Mouse (Mus musculus) midbrain, embryonic 16.5 days (tissue): ENCODE results near the gene Numbl. TPM values are rescaled to one million over a fixed set of nuclear protein-coding genes. Genes with fewer than 3 reads are reported as not detected.

Experiments
- ATAC-seq: fragments of 200-750 bp; cut with Nextera tagmentation; 2 replicates; pipeline ENCODE4 v1.8.0; 2017; ENCODE audit warnings: moderate TSS enrichment
- H3K27ac ChIP-seq: fragments of 300-500 bp; sonication (generic); 2 replicates; pipeline ENCODE4 v1.5.1; 2014; ENCODE audit warnings: mild to moderate bottlenecking, low read length, mixed read lengths
- H3K27me3 ChIP-seq: fragments of 300-500 bp; sonication (generic); 2 replicates; pipeline ENCODE4 v1.6.1; 2014; ENCODE audit warnings: low read depth, low read length, mixed read lengths; ENCODE audit not compliant: control insufficient read depth, insufficient read depth
- H3K36me3 ChIP-seq: fragments of 300-500 bp; sonication (generic); 2 replicates; pipeline ENCODE4 v1.6.1; 2014; ENCODE audit warnings: mild to moderate bottlenecking, low read length, moderate library complexity, mixed read lengths; ENCODE audit not compliant: control insufficient read depth, insufficient read depth
- H3K4me1 ChIP-seq: fragments of 300-500 bp; sonication (generic); 2 replicates; pipeline ENCODE4 v1.6.1; 2014; ENCODE audit warnings: mild to moderate bottlenecking, low read length, mixed read lengths; ENCODE audit not compliant: control insufficient read depth, insufficient read depth
- H3K4me2 ChIP-seq: fragments of 300-500 bp; sonication (generic); 2 replicates; pipeline ENCODE4 v1.6.1; 2014; ENCODE audit warnings: mild to moderate bottlenecking, low read length, mixed read lengths
- H3K4me3 ChIP-seq: fragments of 300-500 bp; sonication (generic); 2 replicates; pipeline ENCODE4 v1.5.1; 2014; ENCODE audit warnings: low read depth, mild to moderate bottlenecking, low read length, moderate library complexity, mixed read lengths
- H3K9ac ChIP-seq: fragments of 300-500 bp; sonication (generic); 2 replicates; pipeline ENCODE4 v1.6.1; 2014; ENCODE audit warnings: low read depth, low read length, mixed read lengths
- H3K9me3 ChIP-seq: fragments of 300-500 bp; sonication (generic); replicated peaks from 2 replicates; pipeline ENCODE4 v1.6.1; 2014; ENCODE audit warnings: mild to moderate bottlenecking, low read length, mixed read lengths; ENCODE audit not compliant: control insufficient read depth, poor library complexity, severe bottlenecking
- WGBS: fragments of 180-500 bp; shearing (Covaris S2); extraction: QIAGEN DNeasy Blood & Tissue Kit; methylation state at CpG from one replicate; pipeline ENCODE4 v1.1.7; 2014; 5-methylcytosine and 5-hydroxymethylcytosine counted together
- polyA plus RNA-seq: library from polyadenylated mRNA; unstranded; fragments of >200 nt; fragmentation: Nextera tagmentation; extraction: Ambion mirVana; gene quantifications from 2 replicates; pipeline ENCODE4 v1.2.1, GENCODE M21; 2015

Gene Numbl
- 51.2 and 53.6 TPM in 2 replicates for polyA plus RNA-seq

DNA sequence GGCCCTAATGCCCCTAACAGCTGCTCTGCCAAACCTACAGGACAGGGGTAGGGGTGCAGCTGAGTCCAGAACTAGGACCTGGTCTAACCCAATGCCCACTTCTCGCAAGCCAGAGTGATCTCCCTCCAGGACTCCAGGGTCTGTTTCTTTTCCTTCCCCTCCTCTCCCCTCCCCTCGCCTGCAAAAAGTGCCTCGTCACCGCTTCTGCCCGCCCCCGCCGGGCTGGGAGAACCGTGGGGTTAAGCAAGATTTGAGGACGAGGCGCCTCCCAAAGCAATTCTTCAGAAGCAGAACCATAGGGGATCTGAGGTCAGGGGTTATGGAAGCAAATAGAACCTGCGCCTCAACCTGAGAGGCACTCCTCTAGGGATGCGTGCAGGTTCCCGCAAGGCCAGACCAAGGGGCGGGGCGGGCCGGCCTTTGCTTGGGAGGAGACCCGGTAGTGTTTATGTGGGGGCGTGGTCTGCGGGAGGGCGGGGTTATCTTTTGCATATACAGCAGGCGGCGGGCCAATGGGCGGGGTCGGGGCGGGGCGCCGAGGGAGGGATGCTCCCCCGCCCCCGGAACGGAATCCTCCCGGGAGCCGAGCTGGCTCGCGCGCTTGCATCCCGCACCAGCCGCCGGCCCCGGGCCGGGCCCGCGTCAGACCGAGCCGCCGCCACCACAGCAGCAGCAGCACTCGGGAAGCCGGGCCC lies at the start of gene Numbl:
Numbl (plus strand) TSS at position 229 of the 695 bp plus-strand sequence.
- peak within 1 kb of the TSS; percentile 81 for H3K4me2 ChIP-seq
- ATAC-seq, result peak; percentile 69
- peak within 1 kb of the TSS; percentile 92 for H3K4me3 ChIP-seq
- no peaks in the 10 kb centered on the region for H3K9me3 ChIP-seq
- peak within 1 kb of the TSS; percentile 90 for H3K9ac ChIP-seq
- peak within 1 kb of the TSS; percentile 91 for H3K27ac ChIP-seq
- H3K36me3 ChIP-seq, result peaks cover 10% of the 10 kb centered on the region
- WGBS, result under 1% methylated on average over 46 of the region's 47 CpGs
- peaks cover 27% of the 10 kb centered on the region for H3K4me1 ChIP-seq
- H3K27me3 ChIP-seq, result no peaks in the 10 kb centered on the region

DNA sequence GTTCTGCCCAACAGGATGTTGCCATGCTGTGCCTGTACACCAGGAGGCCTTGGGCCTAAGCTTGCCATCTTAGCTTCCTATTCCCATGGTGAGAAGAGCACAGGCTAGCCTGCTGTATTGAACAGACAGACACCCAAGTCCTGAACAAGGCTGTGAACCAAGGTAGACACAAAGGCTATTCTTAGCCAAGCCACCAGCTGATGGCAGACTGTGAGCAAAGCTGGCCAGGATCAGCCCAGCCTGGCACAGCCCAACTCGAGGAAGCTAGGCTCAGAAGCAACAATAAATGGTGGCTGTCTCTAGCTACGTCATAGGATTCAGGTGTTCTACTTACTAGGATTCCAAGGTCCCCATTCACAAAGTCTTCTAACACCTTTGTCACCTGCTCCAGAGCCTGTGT lies 45.6 kb upstream of the Numbl start:
- H3K36me3 ChIP-seq, result peaks cover 40% of the 10 kb centered on the region
- H3K27me3 ChIP-seq, result no peaks in the 10 kb centered on the region
- H3K4me2 ChIP-seq, result no peak overlapping the region
- WGBS, result 91% methylated on average over 2 of the region's 2 CpGs
- no peak overlapping the region for H3K9ac ChIP-seq
- no peaks in the 10 kb centered on the region for H3K4me1 ChIP-seq
- H3K9me3 ChIP-seq, result no peaks in the 10 kb centered on the region
- no peak overlapping the region for H3K27ac ChIP-seq
- ATAC-seq, result no peak
- H3K4me3 ChIP-seq, result no peak overlapping the region

DNA sequence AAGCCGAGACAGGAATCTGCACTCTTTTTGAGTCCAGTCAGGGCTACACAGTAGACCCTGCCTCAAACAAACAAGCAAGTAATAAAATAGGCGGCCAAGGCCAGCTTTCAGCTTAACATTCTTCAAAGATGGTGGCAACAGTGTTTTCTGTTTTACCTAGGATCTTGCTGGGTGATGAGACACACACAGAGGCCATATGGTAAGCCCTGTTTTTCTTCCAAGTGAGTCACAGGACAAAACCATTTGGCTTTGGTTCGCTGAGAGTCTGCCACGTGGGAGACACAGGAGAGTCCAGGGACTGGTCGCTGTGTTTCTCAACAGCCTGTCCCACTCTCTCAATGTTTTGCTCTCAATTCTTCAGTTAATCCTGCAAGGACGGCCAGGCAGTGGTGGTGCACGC lies 39.6 kb upstream of the Numbl start:
- no peak for ATAC-seq
- H3K4me1 ChIP-seq, result peaks cover 5% of the 10 kb centered on the region
- H3K4me3 ChIP-seq, result no peak overlapping the region
- H3K36me3 ChIP-seq, result peaks cover 14% of the 10 kb centered on the region
- H3K27me3 ChIP-seq, result no peaks in the 10 kb centered on the region
- no peak overlapping the region for H3K27ac ChIP-seq
- 85% methylated on average over 7 of the region's 7 CpGs for WGBS
- no peak overlapping the region for H3K9ac ChIP-seq
- H3K4me2 ChIP-seq, result no peak overlapping the region
- no peaks in the 10 kb centered on the region for H3K9me3 ChIP-seq

DNA sequence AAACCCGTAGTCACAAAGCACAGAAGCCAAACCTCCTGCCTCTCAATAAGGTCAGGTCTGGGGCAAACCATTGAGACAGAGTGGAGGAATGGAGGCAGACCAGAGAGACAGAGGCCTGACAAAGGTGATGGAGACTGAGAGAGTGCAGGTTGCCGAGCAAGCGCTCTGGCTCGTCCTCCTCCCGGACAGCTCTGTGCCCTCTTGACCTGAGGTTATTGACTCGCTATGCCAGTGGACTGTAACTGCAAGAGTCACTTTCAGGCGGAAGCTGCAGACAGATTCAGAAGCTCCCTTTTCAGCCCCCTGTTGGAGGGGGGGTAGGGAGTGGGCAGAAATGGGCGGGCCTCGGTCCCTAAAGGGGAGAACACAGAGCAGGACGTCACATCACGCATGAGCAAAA lies 38.3 kb upstream of the Numbl start:
- 81% methylated on average over 11 of the region's 11 CpGs for WGBS
- Histone ChIP-seq H3K27ac (no peak overlapping the region), H3K4me1 (peaks cover 19% of the 10 kb centered on the region), H3K9ac (no peak overlapping the region), H3K4me2 (no peak overlapping the region), H3K36me3 (peaks cover 9% of the 10 kb centered on the region; the same call in 1 of the 2 replicates), H3K27me3 (no peaks in the 10 kb centered on the region), H3K4me3 (no peak overlapping the region), H3K9me3 (no peaks in the 10 kb centered on the region)
- no peak for ATAC-seq

DNA sequence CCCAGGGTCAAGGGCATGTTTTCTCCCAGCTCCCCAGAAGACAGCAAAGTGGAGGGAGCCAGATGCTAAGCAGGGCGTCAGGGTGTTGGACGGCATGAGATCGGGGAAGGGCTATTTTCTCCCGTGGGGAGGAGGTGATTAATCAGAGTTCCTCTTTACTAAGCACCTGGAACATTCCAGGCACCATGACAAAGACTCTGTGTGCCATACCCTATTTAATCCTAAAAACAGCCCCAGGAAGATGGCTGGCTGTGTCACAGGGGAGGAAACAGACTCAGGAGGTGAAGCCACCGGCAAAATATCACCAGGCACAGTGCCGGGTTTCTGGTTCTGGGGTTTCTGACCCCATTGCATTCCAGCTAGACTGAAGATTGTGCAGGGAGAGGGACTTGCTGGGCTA lies 36.3 kb upstream of the Numbl start:
- Histone ChIP-seq H3K4me1 (peaks cover 39% of the 10 kb centered on the region), H3K9me3 (no peaks in the 10 kb centered on the region), H3K27ac (no peak overlapping the region), H3K27me3 (no peaks in the 10 kb centered on the region), H3K36me3 (no peaks in the 10 kb centered on the region), H3K9ac (no peak overlapping the region), H3K4me2 (no peak overlapping the region), H3K4me3 (no peak overlapping the region)
- ATAC-seq, result no peak
- WGBS, result 90% methylated on average over 6 of the region's 6 CpGs

DNA sequence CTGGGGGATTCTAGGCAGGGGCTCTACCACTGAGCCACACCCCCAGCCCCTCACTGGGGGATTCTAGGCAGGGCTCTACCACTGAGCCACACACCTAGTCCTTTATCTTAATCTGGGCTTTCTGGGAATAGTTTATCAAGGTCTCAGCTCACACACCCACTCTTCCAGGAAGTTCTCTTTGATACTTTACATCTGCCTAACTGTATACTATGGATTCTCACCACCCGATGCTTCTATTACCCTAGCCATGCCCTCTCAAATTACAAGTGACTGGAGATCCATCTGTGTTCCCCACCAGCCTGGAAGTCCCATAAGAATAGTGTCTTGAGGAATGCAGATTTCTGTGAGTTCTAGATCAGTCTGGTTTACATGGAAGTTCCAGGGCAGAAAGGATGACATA lies 35.7 kb upstream of the Numbl start:
- Histone ChIP-seq H3K9me3 (no peaks in the 10 kb centered on the region), H3K4me1 (peaks cover 45% of the 10 kb centered on the region), H3K4me3 (no peak overlapping the region), H3K36me3 (no peaks in the 10 kb centered on the region), H3K27me3 (no peaks in the 10 kb centered on the region), H3K9ac (no peak overlapping the region), H3K4me2 (no peak overlapping the region), H3K27ac (no peak overlapping the region)
- 88% methylated on average over 1 of the region's 1 CpGs for WGBS
- no peak for ATAC-seq

DNA sequence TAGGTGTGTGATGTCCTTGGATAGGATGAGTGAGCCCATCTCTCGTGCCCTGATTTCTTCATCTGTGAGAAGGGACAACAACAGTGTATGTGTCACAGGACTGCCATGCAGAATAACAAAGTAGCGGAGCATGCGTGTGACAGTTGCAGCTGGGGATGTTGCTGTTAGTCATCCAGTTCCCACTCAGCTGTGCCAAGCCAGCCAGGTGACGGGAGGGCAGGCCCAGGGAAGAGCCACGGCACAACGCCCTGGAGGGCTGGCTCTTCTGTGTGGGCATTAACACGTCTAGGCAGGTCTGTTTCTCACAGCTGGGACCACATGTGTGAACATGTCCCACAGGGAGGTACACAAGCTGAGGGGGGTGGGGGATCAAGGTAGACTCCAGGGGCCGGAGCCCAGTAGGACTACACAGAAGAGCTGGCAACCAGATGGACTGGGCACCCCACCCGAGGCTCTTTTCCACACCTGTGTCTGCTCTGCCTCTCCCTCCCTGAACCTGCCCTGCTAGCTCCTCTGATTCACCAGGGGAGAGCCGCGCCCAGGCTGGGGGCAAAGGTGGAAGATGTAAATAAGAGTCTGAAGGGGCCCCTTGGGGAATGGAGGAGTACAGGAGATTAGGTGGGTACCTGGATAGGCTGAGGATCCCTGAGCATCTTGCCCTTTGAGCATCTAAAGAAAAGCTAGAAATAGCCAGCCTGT lies 33.2 kb upstream of the Numbl start:
- no peak for ATAC-seq
- Histone ChIP-seq H3K9ac (peak overlapping the region; percentile 80), H3K4me2 (peak overlapping the region; percentile 99), H3K27me3 (no peaks in the 10 kb centered on the region), H3K36me3 (no peaks in the 10 kb centered on the region), H3K4me3 (peak overlapping the region; percentile 21), H3K4me1 (peaks cover 52% of the 10 kb centered on the region), H3K27ac (no peak overlapping the region), H3K9me3 (no peaks in the 10 kb centered on the region)
- 76% methylated on average over 11 of the region's 11 CpGs for WGBS

DNA sequence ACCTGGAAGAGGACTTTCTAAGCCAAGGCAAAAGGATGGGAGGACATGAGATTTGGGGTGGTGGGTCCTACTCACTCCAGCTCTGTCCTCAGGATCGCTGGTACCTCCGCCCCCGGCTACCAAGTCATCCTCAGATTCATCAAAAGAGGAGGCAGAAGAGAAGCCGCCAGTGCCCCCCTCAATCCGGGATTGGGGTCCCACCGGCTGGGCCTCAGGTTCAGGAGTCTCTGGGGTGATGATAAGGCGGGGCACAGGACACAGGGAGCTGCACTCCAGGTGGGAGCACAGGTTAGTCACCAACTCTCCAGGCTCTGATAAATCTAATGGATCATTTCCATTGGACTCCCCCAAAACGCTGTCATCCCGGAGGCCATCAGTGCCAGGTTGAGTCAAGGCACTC lies 31.0 kb upstream of the Numbl start:
- WGBS, result 34% methylated on average over 9 of the region's 9 CpGs
- Histone ChIP-seq H3K4me2 (peak overlapping the region; percentile 99), H3K9me3 (no peaks in the 10 kb centered on the region), H3K4me1 (peaks cover 54% of the 10 kb centered on the region), H3K4me3 (peak overlapping the region; percentile 71), H3K9ac (peak overlapping the region; percentile 80), H3K36me3 (no peaks in the 10 kb centered on the region), H3K27me3 (no peaks in the 10 kb centered on the region), H3K27ac (no peak overlapping the region; the same call in 1 of the 2 replicates)
- no peak for ATAC-seq

DNA sequence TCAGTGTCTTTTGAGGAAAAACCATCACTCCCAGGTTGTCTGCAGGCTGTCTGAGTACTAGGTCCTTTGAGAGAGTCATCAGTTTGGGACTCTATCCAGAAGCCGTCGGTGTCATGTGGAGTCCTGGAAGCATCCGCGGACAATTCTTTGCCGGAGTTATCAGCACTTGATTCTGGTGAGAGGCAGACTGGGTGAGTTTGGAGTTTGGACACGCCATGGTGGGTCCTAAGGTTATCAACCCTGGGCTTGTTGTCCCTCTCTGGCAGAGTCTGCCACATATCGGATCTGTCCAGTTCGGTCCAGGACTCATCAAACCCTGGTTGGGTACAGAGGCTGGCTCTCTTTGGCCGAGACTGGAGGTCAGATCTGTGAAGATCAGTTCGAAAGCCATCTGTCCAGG lies 30.6 kb upstream of the Numbl start:
- H3K9ac ChIP-seq, result peak overlapping the region; percentile 80
- H3K36me3 ChIP-seq, result no peaks in the 10 kb centered on the region
- H3K4me3 ChIP-seq, result peak overlapping the region; percentile 71
- peak overlapping the region; percentile 99 for H3K4me2 ChIP-seq
- H3K27me3 ChIP-seq, result no peaks in the 10 kb centered on the region
- H3K27ac ChIP-seq, result peak overlapping the region; percentile 84; the same call in 1 of the 2 replicates
- peaks cover 56% of the 10 kb centered on the region for H3K4me1 ChIP-seq
- 2% methylated on average over 10 of the region's 10 CpGs for WGBS
- ATAC-seq, result peak; percentile 7; the same call in 1 of the 2 replicates
- no peaks in the 10 kb centered on the region for H3K9me3 ChIP-seq
